Mouse (Mus musculus): ENCODE data around the gene Btnl4. TPM values are rescaled to one million over a fixed set of nuclear protein-coding genes. Genes with fewer than 3 reads are reported as not detected.

Gene Btnl4
- polyA plus RNA-seq, 1 experiment from 2014 or later = not detected

DNA sequence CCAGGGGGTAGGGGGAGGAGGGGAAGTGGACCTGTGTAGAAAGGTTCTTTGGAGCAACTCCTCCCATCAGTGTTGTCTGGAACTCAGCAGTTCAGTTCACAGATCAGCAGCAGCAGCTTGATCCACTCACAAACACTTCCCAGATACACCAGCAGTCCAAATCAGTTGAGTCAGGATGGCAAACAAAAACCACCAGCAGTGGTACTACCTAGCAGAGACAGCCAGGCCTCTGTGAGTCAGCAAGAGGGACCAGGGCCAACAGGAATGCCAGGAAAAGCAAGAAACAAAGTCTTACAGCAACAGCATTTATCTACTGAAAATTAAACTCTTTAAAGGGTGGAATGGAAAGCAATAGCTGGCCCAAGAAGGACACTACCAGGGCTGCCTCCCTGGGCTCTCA, 49.5 kb downstream of the Btnl4 start:
- H3K4me3 ChIP-seq = no peak overlapping the region
- H3K27me3 ChIP-seq = no peaks in the 10 kb centered on the region; the same call in 1 of the 2 replicates
- no peaks in the 10 kb centered on the region for H3K4me1 ChIP-seq
- H3K9ac ChIP-seq = no peak overlapping the region
- ATAC-seq (ENCODE audit: insufficient number of reproducible peaks, insufficient read depth, low FRiP score, low TSS enrichment, low read depth) = no peak
- no peak overlapping the region for H3K27ac ChIP-seq
- no peaks in the 10 kb centered on the region for H3K36me3 ChIP-seq
- H3K4me2 ChIP-seq = no peak overlapping the region
- H3K9me3 ChIP-seq = no peaks in the 10 kb centered on the region

GRCm38 (mm10) chr17:34420014-34420413, 57.1 kb downstream of the Btnl4 start:
- Histone ChIP-seq H3K27ac (no peak overlapping the region), H3K4me3 (no peak overlapping the region), H3K4me2 (no peak overlapping the region), H3K36me3 (no peaks in the 10 kb centered on the region), H3K4me1 (no peaks in the 10 kb centered on the region), H3K9me3 (no peaks in the 10 kb centered on the region), H3K9ac (no peak overlapping the region), H3K27me3 (no peaks in the 10 kb centered on the region)
- ATAC-seq (ENCODE audit: insufficient number of reproducible peaks, insufficient read depth, low FRiP score, low TSS enrichment, low read depth) = no peak
- WGBS = 69% methylated on average over 7 of the region's 7 CpGs

Other genes with a start within 250 kb of the Btnl4 start
- not detected in 2 replicates for gene H2-Ob, start 238.4 kb downstream of the Btnl4 start, polyA plus RNA-seq (2015; fragmentation: Nextera tagmentation; extraction: Ambion mirVana)
- 5.3 and 5.6 TPM in 2 replicates for gene H2-Ab1, start 219.6 kb downstream of the Btnl4 start, polyA plus RNA-seq (2015; fragmentation: Nextera tagmentation; extraction: Ambion mirVana)
- gene H2-Aa, start 189.5 kb downstream of the Btnl4 start, polyA plus RNA-seq (2015; fragmentation: Nextera tagmentation; extraction: Ambion mirVana) = 0.73 and 0.98 TPM in 2 replicates
- 1.3 and 3.4 TPM in 2 replicates for gene H2-Eb1, start 171.5 kb downstream of the Btnl4 start, polyA plus RNA-seq (2015; fragmentation: Nextera tagmentation; extraction: Ambion mirVana)
- not detected in 2 replicates for gene H2-Eb2, start 151.7 kb downstream of the Btnl4 start, polyA plus RNA-seq (2015; fragmentation: Nextera tagmentation; extraction: Ambion mirVana)
- gene Btnl2, start 122.5 kb downstream of the Btnl4 start, polyA plus RNA-seq (2015; fragmentation: Nextera tagmentation; extraction: Ambion mirVana) = 0.13 and 0.17 TPM in 2 replicates
- 0.21 TPM in 1 of 2 replicates, not detected in the other for gene Btnl1, start 100.2 kb downstream of the Btnl4 start, polyA plus RNA-seq (2015; fragmentation: Nextera tagmentation; extraction: Ambion mirVana)
- gene BC051142, start 78.5 kb downstream of the Btnl4 start, polyA plus RNA-seq (2015; fragmentation: Nextera tagmentation; extraction: Ambion mirVana) = 0.52 and 0.96 TPM in 2 replicates
- gene Btnl6, start 40.0 kb upstream of the Btnl4 start, polyA plus RNA-seq (2015; fragmentation: Nextera tagmentation; extraction: Ambion mirVana) = 0.54 TPM in 1 of 2 replicates, not detected in the other
- 4.4 and 5.0 TPM in 2 replicates for gene Notch4, start 87.0 kb upstream of the Btnl4 start, polyA plus RNA-seq (2015; fragmentation: Nextera tagmentation; extraction: Ambion mirVana)
- 5.3 and 6.0 TPM in 2 replicates for gene Gpsm3, start 112.5 kb upstream of the Btnl4 start, polyA plus RNA-seq (2015; fragmentation: Nextera tagmentation; extraction: Ambion mirVana)
- gene Pbx2, start 113.9 kb upstream of the Btnl4 start, polyA plus RNA-seq (2015; fragmentation: Nextera tagmentation; extraction: Ambion mirVana) = 14.8 and 19.2 TPM in 2 replicates
- gene Ager, start 120.5 kb upstream of the Btnl4 start, polyA plus RNA-seq (2015; fragmentation: Nextera tagmentation; extraction: Ambion mirVana) = 3.6 and 4.2 TPM in 2 replicates
- gene Rnf5, start 126.4 kb upstream of the Btnl4 start, polyA plus RNA-seq (2015; fragmentation: Nextera tagmentation; extraction: Ambion mirVana) = 130 and 132 TPM in 2 replicates
- 50.7 and 57.5 TPM in 2 replicates for gene Agpat1, start 126.9 kb upstream of the Btnl4 start, polyA plus RNA-seq (2015; fragmentation: Nextera tagmentation; extraction: Ambion mirVana)
- gene Egfl8, start 138.7 kb upstream of the Btnl4 start, polyA plus RNA-seq (2015; fragmentation: Nextera tagmentation; extraction: Ambion mirVana) = 7.5 and 10.2 TPM in 2 replicates
- gene Ppt2, start 151.2 kb upstream of the Btnl4 start, polyA plus RNA-seq (2015; fragmentation: Nextera tagmentation; extraction: Ambion mirVana) = 21.6 and 22.2 TPM in 2 replicates
- 0.55 and 0.78 TPM in 2 replicates for gene Prrt1, start 152.2 kb upstream of the Btnl4 start, polyA plus RNA-seq (2015; fragmentation: Nextera tagmentation; extraction: Ambion mirVana)
- gene Fkbpl, start 167.4 kb upstream of the Btnl4 start, polyA plus RNA-seq (2015; fragmentation: Nextera tagmentation; extraction: Ambion mirVana) = 15.0 and 18.0 TPM in 2 replicates
- 97.8 and 106 TPM in 2 replicates for gene Atf6b, start 169.8 kb upstream of the Btnl4 start, polyA plus RNA-seq (2015; fragmentation: Nextera tagmentation; extraction: Ambion mirVana)
- gene Tnxb, start 193.2 kb upstream of the Btnl4 start, polyA plus RNA-seq (2015; fragmentation: Nextera tagmentation; extraction: Ambion mirVana) = 0.03 and 0.04 TPM in 2 replicates

Data from embryonic facial prominence, embryonic 13.5 days (tissue).